Mouse (Mus musculus): Measurements from ENCODE around the gene Tnfrsf12a. TPM values are rescaled to one million over a fixed set of nuclear protein-coding genes. Genes with fewer than 3 reads are reported as not detected.

Gene Tnfrsf12a
- polyA plus RNA-seq, 1 experiment from 2014 or later = 4.6 TPM

Other genes starting within 250 kb of the Tnfrsf12a start
- not detected in 2 replicates for gene Vmn2r117, start 197.8 kb downstream of the Tnfrsf12a start, polyA plus RNA-seq (2016; fragmentation: Nextera tagmentation; extraction: Ambion mirVana)
- 27.6 and 29.9 TPM in 2 replicates for gene Zfp213, start 113.2 kb downstream of the Tnfrsf12a start, polyA plus RNA-seq (2016; fragmentation: Nextera tagmentation; extraction: Ambion mirVana)
- gene Zfp13, start 78.0 kb downstream of the Tnfrsf12a start, polyA plus RNA-seq (2016; fragmentation: Nextera tagmentation; extraction: Ambion mirVana) = 22.1 and 22.2 TPM in 2 replicates
- gene Zscan10, start 76.6 kb downstream of the Tnfrsf12a start, polyA plus RNA-seq (2016; fragmentation: Nextera tagmentation; extraction: Ambion mirVana) = 0.42 and 0.65 TPM in 2 replicates
- 0.77 and 0.84 TPM in 2 replicates for gene Mmp25, start 32.2 kb downstream of the Tnfrsf12a start, polyA plus RNA-seq (2016; fragmentation: Nextera tagmentation; extraction: Ambion mirVana)
- gene Bicdl2, start 17.0 kb downstream of the Tnfrsf12a start, polyA plus RNA-seq (2016; fragmentation: Nextera tagmentation; extraction: Ambion mirVana) = 0.27 and 0.37 TPM in 2 replicates
- 28.0 and 29.0 TPM in 2 replicates for gene Hcfc1r1, start 3.9 kb downstream of the Tnfrsf12a start, polyA plus RNA-seq (2016; fragmentation: Nextera tagmentation; extraction: Ambion mirVana)
- 77.8 and 78.8 TPM in 2 replicates for gene Thoc6, start 3.6 kb downstream of the Tnfrsf12a start, polyA plus RNA-seq (2016; fragmentation: Nextera tagmentation; extraction: Ambion mirVana)
- 28.5 and 32.8 TPM in 2 replicates for gene Cldn6, start 1.8 kb upstream of the Tnfrsf12a start, polyA plus RNA-seq (2016; fragmentation: Nextera tagmentation; extraction: Ambion mirVana)
- gene Cldn9, start 6.6 kb upstream of the Tnfrsf12a start, polyA plus RNA-seq (2016; fragmentation: Nextera tagmentation; extraction: Ambion mirVana) = 7.4 and 10.1 TPM in 2 replicates
- gene 1520401A03Rik, start 45.3 kb upstream of the Tnfrsf12a start, polyA plus RNA-seq (2016; fragmentation: Nextera tagmentation; extraction: Ambion mirVana) = 0.06 TPM in 1 of 2 replicates, not detected in the other
- gene Pkmyt1, start 48.9 kb upstream of the Tnfrsf12a start, polyA plus RNA-seq (2016; fragmentation: Nextera tagmentation; extraction: Ambion mirVana) = 63.3 and 64.5 TPM in 2 replicates
- gene Paqr4, start 63.4 kb upstream of the Tnfrsf12a start, polyA plus RNA-seq (2016; fragmentation: Nextera tagmentation; extraction: Ambion mirVana) = 21.5 and 23.9 TPM in 2 replicates
- gene Kremen2, start 68.4 kb upstream of the Tnfrsf12a start, polyA plus RNA-seq (2016; fragmentation: Nextera tagmentation; extraction: Ambion mirVana) = 1.5 and 2.9 TPM in 2 replicates
- gene Flywch1, start 94.1 kb upstream of the Tnfrsf12a start, polyA plus RNA-seq (2016; fragmentation: Nextera tagmentation; extraction: Ambion mirVana) = 190 and 197 TPM in 2 replicates
- gene Flywch2, start 108.6 kb upstream of the Tnfrsf12a start, polyA plus RNA-seq (2016; fragmentation: Nextera tagmentation; extraction: Ambion mirVana) = 23.8 and 25.0 TPM in 2 replicates
- 482 and 518 TPM in 2 replicates for gene Srrm2, start 113.1 kb upstream of the Tnfrsf12a start, polyA plus RNA-seq (2016; fragmentation: Nextera tagmentation; extraction: Ambion mirVana)
- gene Elob, start 151.7 kb upstream of the Tnfrsf12a start, polyA plus RNA-seq (2016; fragmentation: Nextera tagmentation; extraction: Ambion mirVana) = 1,030 and 1,081 TPM in 2 replicates
- 0.49 TPM in 1 of 2 replicates, not detected in the other for gene Prss33, start 158.6 kb upstream of the Tnfrsf12a start, polyA plus RNA-seq (2016; fragmentation: Nextera tagmentation; extraction: Ambion mirVana)
- gene Prss32, start 166.4 kb upstream of the Tnfrsf12a start, polyA plus RNA-seq (2016; fragmentation: Nextera tagmentation; extraction: Ambion mirVana) = not detected in 2 replicates
- gene Prss41, start 166.7 kb upstream of the Tnfrsf12a start, polyA plus RNA-seq (2016; fragmentation: Nextera tagmentation; extraction: Ambion mirVana) = 4.5 and 5.4 TPM in 2 replicates
- not detected in 2 replicates for gene Prss21, start 190.6 kb upstream of the Tnfrsf12a start, polyA plus RNA-seq (2016; fragmentation: Nextera tagmentation; extraction: Ambion mirVana)
- gene Dcpp1, start 203.4 kb upstream of the Tnfrsf12a start, polyA plus RNA-seq (2016; fragmentation: Nextera tagmentation; extraction: Ambion mirVana) = not detected in 2 replicates
- gene Dcpp2, start 203.4 kb upstream of the Tnfrsf12a start, polyA plus RNA-seq (2016; fragmentation: Nextera tagmentation; extraction: Ambion mirVana) = not detected in 2 replicates
- not detected in 2 replicates for gene Dcpp3, start 240.0 kb upstream of the Tnfrsf12a start, polyA plus RNA-seq (2016; fragmentation: Nextera tagmentation; extraction: Ambion mirVana)

Data from forebrain, embryonic 10.5 days (tissue).